Mouse (Mus musculus) midbrain, postnatal 0 days (tissue): Measurements from ENCODE around the gene Sept9. TPM values are rescaled to one million over a fixed set of nuclear protein-coding genes. Genes with fewer than 3 reads are reported as not detected.
A peak's percentile ranks its signal among the peaks of the same experiment; 100 is the strongest.

Experiments used
- ATAC-seq: fragments of 200-750 bp; cut with Nextera tagmentation; 2 replicates; pipeline ENCODE4 v1.8.0; 2017; ENCODE audit warnings: moderate number of reproducible peaks, mild to moderate bottlenecking, moderate TSS enrichment, moderate library complexity; ENCODE audit not compliant: low FRiP score
- DNase-seq: peaks from one replicate; pipeline ENCODE4 v3.0.0-alpha.2; 2015; ENCODE audit warnings: low spot score
- H3K27ac ChIP-seq: fragments of 300-500 bp; sonication (generic); 2 replicates; pipeline ENCODE4 v1.5.1; 2014; ENCODE audit warnings: low read depth, mild to moderate bottlenecking, low read length, mixed read lengths
- H3K27me3 ChIP-seq: fragments of 300-500 bp; sonication (generic); 2 replicates; pipeline ENCODE4 v1.6.1; 2014; ENCODE audit warnings: low read length, control low read depth, mixed read lengths; ENCODE audit not compliant: insufficient read depth
- H3K36me3 ChIP-seq: fragments of 300-500 bp; sonication (generic); 2 replicates; pipeline ENCODE4 v1.6.1; 2014; ENCODE audit warnings: low read length, control low read depth, mixed read lengths; ENCODE audit not compliant: insufficient read depth
- H3K4me1 ChIP-seq: fragments of 300-500 bp; sonication (generic); 2 replicates; pipeline ENCODE4 v1.6.1; 2014; ENCODE audit warnings: mild to moderate bottlenecking, control low read depth, antibody characterized with exemption, low read length, mixed read lengths; ENCODE audit not compliant: insufficient read depth
- H3K4me2 ChIP-seq: fragments of 300-500 bp; sonication (generic); 2 replicates; pipeline ENCODE4 v1.6.1; 2014; ENCODE audit warnings: low read depth, mild to moderate bottlenecking, low read length, mixed read lengths; ENCODE audit not compliant: poor library complexity, severe bottlenecking
- H3K4me3 ChIP-seq: fragments of 300-500 bp; sonication (generic); 2 replicates; pipeline ENCODE4 v1.5.1; 2014; ENCODE audit warnings: low read depth, mild to moderate bottlenecking, low read length, moderate library complexity
- H3K9ac ChIP-seq: fragments of 300-500 bp; sonication (generic); replicated peaks from 2 replicates; pipeline ENCODE4 v1.6.1; 2014; ENCODE audit warnings: mild to moderate bottlenecking, low read length, moderate library complexity, mixed read lengths; ENCODE audit not compliant: poor library complexity, severe bottlenecking
- H3K9me3 ChIP-seq: fragments of 300-500 bp; sonication (generic); 2 replicates; pipeline ENCODE4 v1.6.1; 2016; ENCODE audit warnings: low read length, control low read depth
- CTCF ChIP-seq: IDR thresholded peaks from 2 replicates; pipeline ENCODE4 v1.5.1; 2016; ENCODE audit warnings: antibody characterized with exemption, mild to moderate bottlenecking
- WGBS: fragments of 180-500 bp; shearing (Covaris S2); extraction: QIAGEN DNeasy Blood & Tissue Kit; methylation state at CpG from one replicate; pipeline ENCODE4 v1.1.7; 2014; 5-methylcytosine and 5-hydroxymethylcytosine counted together
- polyA plus RNA-seq: library from polyadenylated mRNA; unstranded; fragments of >200 nt; fragmentation: Nextera tagmentation; extraction: Ambion mirVana; gene quantifications from 2 replicates; pipeline ENCODE4 v1.2.1, GENCODE M21; 2015
- total RNA-seq: library from RNA; depleted of rRNA; stranded (reverse); fragments of >200 nt; gene quantifications from 2 replicates; pipeline ENCODE4 v1.2.3, GENCODE M21; 2014

The Sept9 gene
- total and polyA plus RNA-seq, 2 experiments from 2014 or later: 95.3 to 105 TPM

GRCm38 (mm10) chr11:117274973-117275372, 75.5 kb downstream of the Sept9 start:
- Histone ChIP-seq H3K27ac (no peak overlapping the region), H3K4me2 (no peak overlapping the region), H3K4me3 (no peak overlapping the region), H3K4me1 (no peaks in the 10 kb centered on the region; the same call in 1 of the 2 replicates), H3K9ac (no peak overlapping the region), H3K36me3 (no peaks in the 10 kb centered on the region), H3K9me3 (no peaks in the 10 kb centered on the region), H3K27me3 (no peaks in the 10 kb centered on the region)
- 73% methylated on average over 5 of the region's 5 CpGs for WGBS
- no peak for ATAC-seq
- TF ChIP-seq CTCF: no peak
- DNase-seq: no peak

- H3K27ac ChIP-seq: no peak overlapping the region
- peak; percentile 71 for DNase-seq
- 28% methylated on average over 6 of the region's 6 CpGs for WGBS
Measured at GRCm38 (mm10) chr11:117275999-117276398, 76.5 kb downstream of the Sept9 start.

GRCm38 (mm10) chr11:117276946-117277345, 77.5 kb downstream of the Sept9 start:
- Histone ChIP-seq H3K36me3 (no peaks in the 10 kb centered on the region), H3K9me3 (no peaks in the 10 kb centered on the region), H3K27me3 (no peaks in the 10 kb centered on the region), H3K27ac (no peak overlapping the region), H3K9ac (no peak overlapping the region), H3K4me3 (no peak overlapping the region), H3K4me2 (no peak overlapping the region), H3K4me1 (no peaks in the 10 kb centered on the region; the same call in 1 of the 2 replicates)
- no peak for TF ChIP-seq CTCF
- no peak for DNase-seq
- 81% methylated on average over 8 of the region's 8 CpGs for WGBS
- no peak for ATAC-seq

More at GRCm38 (mm10) chr11:117275999-117276398, 76.5 kb downstream of the Sept9 start:
- peak; percentile 58 for ATAC-seq
- no peak overlapping the region for H3K9ac ChIP-seq
- H3K9me3 ChIP-seq: no peaks in the 10 kb centered on the region
- H3K4me2 ChIP-seq: no peak overlapping the region
- H3K36me3 ChIP-seq: no peaks in the 10 kb centered on the region
- H3K4me1 ChIP-seq: no peaks in the 10 kb centered on the region; the same call in 1 of the 2 replicates
- TF ChIP-seq CTCF: no peak
- H3K27me3 ChIP-seq: no peaks in the 10 kb centered on the region
- no peak overlapping the region for H3K4me3 ChIP-seq

- no peak for ATAC-seq
- WGBS: 25% methylated on average over 1 of the region's 1 CpGs
- no peak for TF ChIP-seq CTCF
- Histone ChIP-seq H3K4me3 (no peak overlapping the region), H3K9me3 (no peaks in the 10 kb centered on the region), H3K27ac (no peak overlapping the region), H3K36me3 (no peaks in the 10 kb centered on the region), H3K4me2 (no peak overlapping the region), H3K9ac (no peak overlapping the region), H3K4me1 (no peaks in the 10 kb centered on the region; the same call in 1 of the 2 replicates), H3K27me3 (no peaks in the 10 kb centered on the region)
- DNase-seq: no peak
Measured at GRCm38 (mm10) chr11:117278113-117278512, 78.7 kb downstream of the Sept9 start.

- no peak for ATAC-seq
- DNase-seq: no peak
- WGBS: 61% methylated on average over 13 of the region's 13 CpGs
- no peak overlapping the region for H3K4me3 ChIP-seq
- H3K27me3 ChIP-seq: no peaks in the 10 kb centered on the region
- H3K9me3 ChIP-seq: no peaks in the 10 kb centered on the region
- no peak overlapping the region for H3K4me2 ChIP-seq
- TF ChIP-seq CTCF: no peak
- H3K9ac ChIP-seq: no peak overlapping the region
- H3K36me3 ChIP-seq: no peaks in the 10 kb centered on the region
- no peaks in the 10 kb centered on the region; the same call in 1 of the 2 replicates for H3K4me1 ChIP-seq
- no peak overlapping the region for H3K27ac ChIP-seq
Measured at GRCm38 (mm10) chr11:117278514-117278913, 79.1 kb downstream of the Sept9 start.

- Histone ChIP-seq H3K27ac (no peak overlapping the region), H3K4me1 (no peaks in the 10 kb centered on the region; the same call in 1 of the 2 replicates), H3K4me2 (no peak overlapping the region), H3K4me3 (no peak overlapping the region), H3K9me3 (no peaks in the 10 kb centered on the region), H3K27me3 (no peaks in the 10 kb centered on the region), H3K36me3 (no peaks in the 10 kb centered on the region), H3K9ac (no peak overlapping the region)
- 81% methylated on average over 4 of the region's 4 CpGs for WGBS
- DNase-seq (no peak), ATAC-seq (no peak)
- no peak for TF ChIP-seq CTCF
Measured at GRCm38 (mm10) chr11:117279993-117280392, 80.5 kb downstream of the Sept9 start.
